Mouse (Mus musculus) liver, embryonic 16.5 days (tissue): ENCODE measurements around the gene Scrn3. TPM values are rescaled to one million over a fixed set of nuclear protein-coding genes. Genes with fewer than 3 reads are reported as not detected.

ENCODE experiments used
- ATAC-seq: fragments of 200-750 bp; cut with Nextera tagmentation; 2 replicates; pipeline ENCODE4 v1.8.0; 2017; ENCODE audit warnings: low read depth, mild to moderate bottlenecking, moderate number of reproducible peaks, moderate library complexity
- H3K27ac ChIP-seq: fragments of 300-500 bp; sonication (generic); 2 replicates; pipeline ENCODE4 v1.5.1; 2014; ENCODE audit warnings: mild to moderate bottlenecking, low read length
- H3K27me3 ChIP-seq: fragments of 300-500 bp; sonication (generic); 2 replicates; pipeline ENCODE4 v1.6.1; 2014; ENCODE audit warnings: low read depth, low read length, mixed read lengths; ENCODE audit not compliant: control insufficient read depth, insufficient read depth
- H3K36me3 ChIP-seq: fragments of 300-500 bp; sonication (generic); 2 replicates; pipeline ENCODE4 v1.6.1; 2014; ENCODE audit warnings: mild to moderate bottlenecking; ENCODE audit not compliant: control insufficient read depth, insufficient read depth
- H3K4me1 ChIP-seq: fragments of 300-500 bp; sonication (generic); 2 replicates; pipeline ENCODE4 v1.6.1; 2014; ENCODE audit warnings: low read depth, low read length, mixed read lengths; ENCODE audit not compliant: control insufficient read depth
- H3K4me2 ChIP-seq: fragments of 300-500 bp; sonication (generic); 2 replicates; pipeline ENCODE4 v1.6.1; 2014; ENCODE audit warnings: low read depth, low read length, mixed read lengths
- H3K4me3 ChIP-seq: fragments of 300-500 bp; sonication (generic); 2 replicates; pipeline ENCODE4 v1.5.1; 2014; ENCODE audit warnings: low read depth, mild to moderate bottlenecking, low read length
- H3K9ac ChIP-seq: fragments of 300-500 bp; sonication (generic); 2 replicates; pipeline ENCODE4 v1.6.1; 2014; ENCODE audit warnings: low read depth, low read length
- H3K9me3 ChIP-seq: fragments of 300-500 bp; sonication (generic); replicated peaks from 2 replicates; pipeline ENCODE4 v1.6.1; 2016; ENCODE audit warnings: low read length; ENCODE audit not compliant: control insufficient read depth
- WGBS: fragments of 180-500 bp; shearing (Covaris S2); extraction: QIAGEN DNeasy Blood & Tissue Kit; methylation state at CpG from one replicate; pipeline ENCODE4 v1.1.7; 2014; ENCODE audit not compliant: insufficient replicate concordance; 5-methylcytosine and 5-hydroxymethylcytosine counted together
- polyA plus RNA-seq: library from polyadenylated mRNA; unstranded; fragments of >200 nt; fragmentation: Nextera tagmentation; extraction: Ambion mirVana; gene quantifications from 2 replicates; pipeline ENCODE4 v1.2.1, GENCODE M21; 2015

The Scrn3 gene
- polyA plus RNA-seq, 1 experiment from 2014 or later: 30.1 TPM

- 79% methylated on average over 12 of the region's 12 CpGs for WGBS
- no peak for ATAC-seq
- Histone ChIP-seq H3K4me3 (no peak overlapping the region), H3K9ac (no peak overlapping the region), H3K4me1 (no peaks in the 10 kb centered on the region), H3K9me3 (no peaks in the 10 kb centered on the region), H3K27ac (no peak overlapping the region), H3K27me3 (no peaks in the 10 kb centered on the region), H3K4me2 (no peak overlapping the region), H3K36me3 (peaks cover 3% of the 10 kb centered on the region)
Measured at GRCm38 (mm10) chr2:73322991-73323390, 10.6 kb downstream of the Scrn3 start.

- Histone ChIP-seq H3K27ac (no peak overlapping the region), H3K9me3 (no peaks in the 10 kb centered on the region), H3K4me1 (no peaks in the 10 kb centered on the region), H3K9ac (no peak overlapping the region), H3K36me3 (peaks cover 6% of the 10 kb centered on the region), H3K4me3 (no peak overlapping the region), H3K27me3 (no peaks in the 10 kb centered on the region), H3K4me2 (no peak overlapping the region)
- 83% methylated on average over 5 of the region's 5 CpGs for WGBS
- no peak for ATAC-seq
Measured at GRCm38 (mm10) chr2:73325871-73326270, 13.5 kb downstream of the Scrn3 start.

DNA sequence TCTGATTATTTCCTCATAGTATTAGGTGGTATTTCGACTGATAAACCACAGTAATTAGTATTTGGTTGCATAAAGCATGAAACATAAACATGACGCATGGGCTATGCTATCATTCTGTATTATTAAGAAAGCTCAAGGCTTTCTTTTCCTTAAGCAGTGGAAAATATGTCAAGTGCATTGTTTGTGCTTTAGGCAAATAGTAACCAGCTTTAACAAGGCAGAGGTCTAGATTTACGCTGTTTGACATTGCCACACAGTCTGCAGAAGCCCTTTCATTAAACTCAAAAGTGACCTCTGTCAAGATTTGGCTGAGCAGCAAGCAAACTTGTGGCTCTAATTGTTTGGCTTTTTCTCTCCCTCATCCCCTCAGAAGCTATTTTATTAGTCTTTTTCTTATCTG is 23.5 kb downstream of the Scrn3 start:
- H3K27me3 ChIP-seq: no peaks in the 10 kb centered on the region
- no peak for ATAC-seq
- peaks cover 2% of the 10 kb centered on the region; the same call in 1 of the 2 replicates for H3K36me3 ChIP-seq
- WGBS: 77% methylated on average over 3 of the region's 3 CpGs
- no peak overlapping the region for H3K9ac ChIP-seq
- no peaks in the 10 kb centered on the region for H3K9me3 ChIP-seq
- H3K4me3 ChIP-seq: no peak overlapping the region
- H3K27ac ChIP-seq: no peak overlapping the region
- no peak overlapping the region for H3K4me2 ChIP-seq
- H3K4me1 ChIP-seq: no peaks in the 10 kb centered on the region

- Histone ChIP-seq H3K4me2 (no peak overlapping the region), H3K9me3 (no peaks in the 10 kb centered on the region), H3K36me3 (peaks cover 2% of the 10 kb centered on the region; the same call in 1 of the 2 replicates), H3K27me3 (no peaks in the 10 kb centered on the region), H3K4me1 (no peaks in the 10 kb centered on the region), H3K9ac (no peak overlapping the region), H3K27ac (no peak overlapping the region), H3K4me3 (no peak overlapping the region)
- whole genome bisulfite sequencing: 68% methylated on average over 8 of the region's 8 CpGs
- ATAC-seq: no peak
Measured at GRCm38 (mm10) chr2:73338415-73338814, 26.0 kb downstream of the Scrn3 start.

DNA sequence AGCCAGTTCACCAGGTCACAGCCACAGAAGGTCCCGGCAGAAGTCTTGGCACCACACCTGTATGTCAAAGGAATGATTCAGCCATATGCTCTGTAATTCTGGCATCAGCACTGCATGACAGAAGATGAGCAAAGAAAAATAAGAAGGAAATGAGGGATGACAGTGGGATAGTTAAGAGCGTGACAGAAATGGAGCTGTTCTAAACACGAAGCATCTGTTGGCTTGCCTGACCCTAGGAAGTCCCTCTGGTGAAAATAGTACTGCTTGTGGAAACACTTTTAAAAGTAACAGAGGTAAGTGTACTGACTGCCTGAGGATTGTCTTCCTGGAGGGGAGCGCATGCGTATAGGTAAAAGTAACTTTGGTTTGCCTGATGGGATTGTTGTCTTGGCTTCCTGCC is 31.3 kb downstream of the Scrn3 start:
- H3K4me1 ChIP-seq: no peaks in the 10 kb centered on the region
- no peaks in the 10 kb centered on the region for H3K36me3 ChIP-seq
- WGBS: 91% methylated on average over 5 of the region's 5 CpGs
- no peak for ATAC-seq
- H3K27ac ChIP-seq: no peak overlapping the region
- no peak overlapping the region for H3K4me2 ChIP-seq
- no peaks in the 10 kb centered on the region for H3K9me3 ChIP-seq
- H3K9ac ChIP-seq: no peak overlapping the region
- H3K27me3 ChIP-seq: no peaks in the 10 kb centered on the region
- no peak overlapping the region for H3K4me3 ChIP-seq

GRCm38 (mm10) chr2:73345204-73345603 is 32.8 kb downstream of the Scrn3 start:
- H3K4me3 ChIP-seq: no peak overlapping the region
- H3K27me3 ChIP-seq: no peaks in the 10 kb centered on the region
- H3K4me2 ChIP-seq: no peak overlapping the region
- no peak overlapping the region for H3K27ac ChIP-seq
- H3K4me1 ChIP-seq: no peaks in the 10 kb centered on the region
- ATAC-seq: no peak
- H3K36me3 ChIP-seq: no peaks in the 10 kb centered on the region
- 77% methylated on average over 4 of the region's 4 CpGs for WGBS
- no peaks in the 10 kb centered on the region for H3K9me3 ChIP-seq
- H3K9ac ChIP-seq: no peak overlapping the region

DNA sequence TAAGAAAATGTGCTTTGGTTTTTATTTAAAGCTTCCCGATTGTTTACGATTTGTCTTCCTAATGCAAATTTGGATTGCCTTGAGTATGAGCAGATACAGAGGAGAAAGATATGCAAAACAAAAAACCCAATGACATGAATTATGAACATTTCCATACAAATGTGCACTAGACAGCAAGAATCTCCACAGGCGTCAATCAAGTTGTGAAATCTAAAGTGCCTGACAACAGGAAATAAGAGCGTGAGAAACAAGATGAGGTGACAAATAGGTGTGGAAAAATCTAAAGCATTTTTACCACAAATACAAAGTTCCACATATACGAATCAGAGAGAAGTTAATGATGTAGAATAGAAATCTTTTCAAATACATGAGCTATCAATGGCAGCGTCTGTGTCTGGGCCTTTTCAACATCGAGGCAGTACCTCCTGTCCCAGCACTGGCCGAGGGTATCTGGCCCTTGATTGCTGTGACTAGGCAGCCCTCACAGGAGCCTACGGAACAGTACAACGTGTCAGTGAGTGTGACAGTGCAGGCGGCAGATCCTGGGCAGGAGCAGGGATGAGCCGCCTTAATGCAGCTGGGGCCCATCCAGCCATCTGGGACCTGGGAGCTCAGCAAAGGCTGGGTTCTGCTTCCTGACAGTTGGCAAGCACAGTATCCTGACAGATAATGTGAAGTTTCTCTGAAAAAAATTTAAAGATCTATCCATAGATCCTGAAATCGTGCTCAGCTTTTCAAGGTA is 34.1 kb downstream of the Scrn3 start:
- no peaks in the 10 kb centered on the region for H3K4me1 ChIP-seq
- H3K36me3 ChIP-seq: no peaks in the 10 kb centered on the region
- ATAC-seq: no peak
- H3K27ac ChIP-seq: no peak overlapping the region
- H3K4me3 ChIP-seq: no peak overlapping the region
- H3K9ac ChIP-seq: no peak overlapping the region
- H3K4me2 ChIP-seq: no peak overlapping the region
- 71% methylated on average over 13 of the region's 13 CpGs for WGBS
- no peaks in the 10 kb centered on the region for H3K9me3 ChIP-seq
- H3K27me3 ChIP-seq: no peaks in the 10 kb centered on the region

GRCm38 (mm10) chr2:73347136-73347535 is 34.7 kb downstream of the Scrn3 start:
- ATAC-seq: no peak
- 74% methylated on average over 6 of the region's 6 CpGs for WGBS
- no peak overlapping the region for H3K4me2 ChIP-seq
- H3K27me3 ChIP-seq: no peaks in the 10 kb centered on the region
- no peaks in the 10 kb centered on the region for H3K4me1 ChIP-seq
- no peak overlapping the region for H3K9ac ChIP-seq
- H3K9me3 ChIP-seq: no peaks in the 10 kb centered on the region
- no peak overlapping the region for H3K27ac ChIP-seq
- H3K4me3 ChIP-seq: no peak overlapping the region
- no peaks in the 10 kb centered on the region for H3K36me3 ChIP-seq

DNA sequence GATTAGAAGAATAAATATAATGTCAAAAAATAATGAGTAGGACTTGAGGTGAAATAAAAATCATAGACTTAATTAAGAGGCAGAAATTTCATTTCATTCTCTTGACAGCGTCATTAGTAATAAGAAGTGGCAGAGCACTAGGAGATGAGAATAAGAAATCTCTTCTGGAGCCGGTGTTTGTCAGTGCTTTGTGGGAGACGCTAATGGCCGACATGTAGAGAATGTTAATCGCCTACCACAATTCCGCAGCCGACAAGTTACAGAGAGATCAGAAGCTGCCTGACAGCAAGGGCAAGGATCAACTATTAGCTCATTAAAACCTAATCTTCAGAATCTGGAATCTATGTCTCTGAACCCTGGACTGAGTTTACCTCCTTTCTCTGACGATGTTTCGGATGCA is 35.4 kb downstream of the Scrn3 start:
- ATAC-seq: no peak
- WGBS: 86% methylated on average over 9 of the region's 9 CpGs
- H3K9me3 ChIP-seq: no peaks in the 10 kb centered on the region

More for the DNA sequence above, 35.4 kb downstream of the Scrn3 start:
- H3K4me1 ChIP-seq: no peaks in the 10 kb centered on the region
- no peaks in the 10 kb centered on the region for H3K27me3 ChIP-seq
- no peak overlapping the region for H3K4me2 ChIP-seq
- H3K36me3 ChIP-seq: no peaks in the 10 kb centered on the region
- H3K27ac ChIP-seq: no peak overlapping the region
- no peak overlapping the region for H3K9ac ChIP-seq
- H3K4me3 ChIP-seq: no peak overlapping the region
